Mouse (Mus musculus) intestine, embryonic 16.5 days (tissue): ENCODE data around the gene Hcn2. TPM values are rescaled to one million over a fixed set of nuclear protein-coding genes. Genes with fewer than 3 reads are reported as not detected.
"Not testable (repeated sequence)": the region's sequence is repeated elsewhere in the genome, so short reads cannot be mapped to it uniquely, and the experiment has no call there.

ENCODE experiments used
- ATAC-seq: fragments of 200-750 bp; cut with Nextera tagmentation; 2 replicates; pipeline ENCODE4 v1.8.0; 2017; ENCODE audit warnings: moderate TSS enrichment, moderate library complexity
- H3K27ac ChIP-seq: fragments of 300-500 bp; sonication (generic); 2 replicates; pipeline ENCODE4 v1.5.1; 2014; ENCODE audit warnings: mild to moderate bottlenecking, low read length
- H3K27me3 ChIP-seq: fragments of 300-500 bp; sonication (generic); replicated peaks from 2 replicates; pipeline ENCODE4 v1.6.1; 2014; ENCODE audit warnings: low read length, control low read depth, mixed read lengths; ENCODE audit not compliant: control insufficient read depth, insufficient read depth
- H3K36me3 ChIP-seq: fragments of 300-500 bp; sonication (generic); 2 replicates; pipeline ENCODE4 v1.6.1; 2014; ENCODE audit warnings: low read length, control low read depth; ENCODE audit not compliant: control insufficient read depth, insufficient read depth
- H3K4me1 ChIP-seq: fragments of 300-500 bp; sonication (generic); 2 replicates; pipeline ENCODE4 v1.6.1; 2014; ENCODE audit warnings: low read length, control low read depth, mixed read lengths; ENCODE audit not compliant: control insufficient read depth, insufficient read depth
- H3K4me2 ChIP-seq: fragments of 300-500 bp; sonication (generic); 2 replicates; pipeline ENCODE4 v1.6.1; 2014; ENCODE audit warnings: low read depth, low read length, control low read depth
- H3K4me3 ChIP-seq: fragments of 300-500 bp; sonication (generic); 2 replicates; pipeline ENCODE4 v1.5.1; 2014; ENCODE audit warnings: mild to moderate bottlenecking, low read length
- H3K9ac ChIP-seq: fragments of 300-500 bp; sonication (generic); 2 replicates; pipeline ENCODE4 v1.6.1; 2014; ENCODE audit warnings: low read depth, low read length
- H3K9me3 ChIP-seq: fragments of 300-500 bp; sonication (generic); 2 replicates; pipeline ENCODE4 v1.6.1; 2016; ENCODE audit warnings: low read length, control low read depth; ENCODE audit not compliant: control insufficient read depth
- whole genome bisulfite sequencing: fragments of 180-500 bp; shearing (Covaris S2); extraction: QIAGEN DNeasy Blood & Tissue Kit; methylation state at CpG from one replicate; pipeline ENCODE4 v1.1.7; 2014; 5-methylcytosine and 5-hydroxymethylcytosine counted together
- polyA plus RNA-seq: library from polyadenylated mRNA; unstranded; fragments of >200 nt; fragmentation: Nextera tagmentation; extraction: Ambion mirVana; gene quantifications from 2 replicates; pipeline ENCODE4 v1.2.1, GENCODE M21; 2015

Gene Hcn2
- polyA plus RNA-seq, 1 experiment from 2014 or later = not detected

GRCm38 (mm10) chr10:79745411-79745810, 29.0 kb downstream of the Hcn2 start:
- peak; percentile 29 for ATAC-seq
- Histone ChIP-seq H3K36me3 (peaks cover 34% of the 10 kb centered on the region), H3K4me3 (peak overlapping the region; percentile 69), H3K27ac (0 out of 2 replicates have a peak overlapping the region, but pooled peaks have one; percentile 33), H3K4me1 (peaks cover 10% of the 10 kb centered on the region), H3K9me3 (peaks cover 7% of the 10 kb centered on the region), H3K27me3 (no peaks in the 10 kb centered on the region), H3K4me2 (peak overlapping the region; percentile 63), H3K9ac (peak overlapping the region; percentile 75; the same call in 1 of the 2 replicates)
- WGBS = 75% methylated on average over 3 of the region's 3 CpGs

- peak within 1 kb of the TSS; percentile 33; the same call in 1 of the 2 replicates for H3K27ac ChIP-seq
- peak within 1 kb of the TSS; percentile 75 for H3K9ac ChIP-seq
- peak; percentile 98 for ATAC-seq
- peak within 1 kb of the TSS; percentile 63 for H3K4me2 ChIP-seq
- 2% methylated on average over 37 of the region's 38 CpGs for WGBS
- H3K4me1 ChIP-seq = peaks cover 10% of the 10 kb centered on the region
- H3K9me3 ChIP-seq = no peaks in the 10 kb centered on the region
- H3K27me3 ChIP-seq = no peaks in the 10 kb centered on the region
- H3K4me3 ChIP-seq = peak within 1 kb of the TSS; percentile 69
- peaks cover 27% of the 10 kb centered on the region for H3K36me3 ChIP-seq
Observed at GRCm38 (mm10) chr10:79745898-79746773, 29.7 kb downstream of the Hcn2 start, which contains the start of gene Polrmt. TSS of gene Polrmt (minus strand) at chr10:79746581.

GRCm38 (mm10) chr10:79746774-79747151, 30.3 kb downstream of the Hcn2 start:
- H3K27ac ChIP-seq = no peak overlapping the region

GRCm38 (mm10) chr10:79748496-79748895, 32.1 kb downstream of the Hcn2 start:
- H3K27me3 ChIP-seq = no peaks in the 10 kb centered on the region
- no peaks in the 10 kb centered on the region for H3K9me3 ChIP-seq
- H3K36me3 ChIP-seq = peaks cover 8% of the 10 kb centered on the region; the same call in 1 of the 2 replicates
- 87% methylated on average over 6 of the region's 6 CpGs for WGBS
- ATAC-seq = no peak
- H3K4me3 ChIP-seq = no peak overlapping the region
- no peak overlapping the region for H3K27ac ChIP-seq
- H3K9ac ChIP-seq = no peak overlapping the region
- H3K4me2 ChIP-seq = no peak overlapping the region
- peaks cover 10% of the 10 kb centered on the region for H3K4me1 ChIP-seq

More at GRCm38 (mm10) chr10:79746774-79747151, 30.3 kb downstream of the Hcn2 start:
- Histone ChIP-seq H3K4me3 (peak overlapping the region; percentile 27), H3K36me3 (peaks cover 21% of the 10 kb centered on the region), H3K4me2 (peak overlapping the region; percentile 48), H3K4me1 (peaks cover 10% of the 10 kb centered on the region), H3K9ac (peak overlapping the region; percentile 51; the same call in 1 of the 2 replicates), H3K27me3 (no peaks in the 10 kb centered on the region), H3K9me3 (no peaks in the 10 kb centered on the region)
- WGBS = 25% methylated on average over 6 of the region's 6 CpGs
- peak; percentile 77 for ATAC-seq

GRCm38 (mm10) chr10:79754856-79755516, 38.6 kb downstream of the Hcn2 start, which contains the start of gene Fgf22:
TSS of gene Fgf22 (plus strand) at chr10:79755076.
- Histone ChIP-seq H3K4me2 (peak within 1 kb of the TSS; percentile 66), H3K9me3 (no peaks in the 10 kb centered on the region), H3K36me3 (peaks cover 11% of the 10 kb centered on the region), H3K27me3 (no peaks in the 10 kb centered on the region), H3K9ac (peak within 1 kb of the TSS; percentile 49; the same call in 1 of the 2 replicates), H3K4me3 (peak within 1 kb of the TSS; percentile 39), H3K27ac (no peak within 1 kb of the TSS), H3K4me1 (peaks cover 3% of the 10 kb centered on the region; the same call in 1 of the 2 replicates)
- ATAC-seq = peak; percentile 88
- 2% methylated on average over 36 of the region's 36 CpGs for WGBS

GRCm38 (mm10) chr10:79755854-79756253, 39.4 kb downstream of the Hcn2 start:
- no peak for ATAC-seq
- Histone ChIP-seq H3K9ac (no peak overlapping the region), H3K36me3 (peaks cover 15% of the 10 kb centered on the region), H3K27ac (no peak overlapping the region), H3K9me3 (no peaks in the 10 kb centered on the region), H3K4me2 (no peak overlapping the region), H3K27me3 (no peaks in the 10 kb centered on the region), H3K4me1 (peaks cover 3% of the 10 kb centered on the region; the same call in 1 of the 2 replicates), H3K4me3 (no peak overlapping the region)
- WGBS = 78% methylated on average over 3 of the region's 3 CpGs

- H3K4me3 ChIP-seq = no peak overlapping the region
- no peaks in the 10 kb centered on the region for H3K27me3 ChIP-seq
- 91% methylated on average over 24 of the region's 24 CpGs for WGBS
- H3K9me3 ChIP-seq = no peaks in the 10 kb centered on the region
- ATAC-seq = no peak
- H3K4me1 ChIP-seq = peaks cover 3% of the 10 kb centered on the region; the same call in 1 of the 2 replicates
- no peak overlapping the region for H3K27ac ChIP-seq
- H3K4me2 ChIP-seq = no peak overlapping the region
- H3K36me3 ChIP-seq = peaks cover 23% of the 10 kb centered on the region
- no peak overlapping the region for H3K9ac ChIP-seq
Observed at GRCm38 (mm10) chr10:79756660-79757059, 40.2 kb downstream of the Hcn2 start.

- H3K27ac ChIP-seq, ATAC-seq, H3K9ac ChIP-seq, H3K4me3 ChIP-seq, H3K9me3 ChIP-seq, H3K27me3 ChIP-seq, H3K4me2 ChIP-seq: not testable (repeated sequence)
- Histone ChIP-seq H3K36me3 (peaks cover 29% of the 10 kb centered on the region), H3K4me1 (peaks cover 14% of the 10 kb centered on the region)
- WGBS = 90% methylated on average over 1 of the region's 1 CpGs
Observed at GRCm38 (mm10) chr10:79759675-79760074, 43.2 kb downstream of the Hcn2 start.

- no peak overlapping the region for H3K27ac ChIP-seq
- H3K4me3 ChIP-seq = no peak overlapping the region
- peaks cover 27% of the 10 kb centered on the region for H3K36me3 ChIP-seq
- ATAC-seq = no peak
- no peak overlapping the region for H3K9ac ChIP-seq
- H3K27me3 ChIP-seq = no peaks in the 10 kb centered on the region
- peaks cover 21% of the 10 kb centered on the region for H3K4me1 ChIP-seq
- WGBS = 87% methylated on average over 11 of the region's 11 CpGs
- no peaks in the 10 kb centered on the region for H3K9me3 ChIP-seq
- H3K4me2 ChIP-seq = no peak overlapping the region
Observed at GRCm38 (mm10) chr10:79760603-79761143, 44.2 kb downstream of the Hcn2 start.
